Mouse (Mus musculus) liver, postnatal 0 days (tissue): Measurements from ENCODE around the gene Ptges3.

ENCODE experiments used
- CTCF ChIP-seq: sonication (generic); IDR thresholded peaks from 2 replicates; pipeline ENCODE4 v1.5.1; 2016; ENCODE audit warnings: antibody characterized with exemption, low read depth
- EP300 ChIP-seq: IDR thresholded peaks from 2 replicates; pipeline ENCODE4 v1.6.1; 2016; ENCODE audit warnings: antibody characterized with exemption, low read depth, mild to moderate bottlenecking

GRCm38 (mm10) chr10:128125951-128126350 is 67.2 kb downstream of the Ptges3 start:
- TF ChIP-seq CTCF (no peak), EP300 (no peak)
